Mouse (Mus musculus) leukemia stem cell, adult 10-12 weeks (primary cell): ENCODE results near the gene Olfr1310. TPM values are rescaled to one million over a fixed set of nuclear protein-coding genes. Genes with fewer than 3 reads are reported as not detected.

Source experiments
- polyA plus RNA-seq: library from polyadenylated mRNA; stranded (reverse); fragments of >175 nt; gene quantifications from 2 replicates; pipeline ENCODE4 v1.2.3, GENCODE M21; 2012; ENCODE audit warnings: low replicate concordance

Olfr1310 gene
- polyA plus RNA-seq: not detected in 2 replicates

DNA sequence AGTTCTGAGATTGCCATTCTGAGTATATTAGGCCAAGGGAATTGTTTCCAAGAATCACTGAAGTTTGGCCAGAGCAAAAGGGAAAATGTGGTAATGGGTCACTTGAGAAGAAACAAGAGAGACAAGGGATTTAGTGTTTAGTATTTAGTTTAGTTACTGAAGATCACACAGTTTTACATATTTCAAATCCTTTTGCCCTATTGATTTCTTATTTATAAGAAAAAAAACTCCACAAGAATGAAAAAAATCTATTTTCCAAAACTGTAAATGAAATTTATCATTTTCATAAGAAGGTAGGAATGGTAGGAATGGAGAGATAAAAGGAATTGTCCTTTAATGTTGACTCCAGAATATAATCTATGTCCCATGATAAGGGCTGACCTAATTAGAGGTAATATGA, at the start of gene Olfr1310:
Gene Olfr1310, minus strand, starts transcription at position 101 of the 400 bp plus-strand sequence.

DNA sequence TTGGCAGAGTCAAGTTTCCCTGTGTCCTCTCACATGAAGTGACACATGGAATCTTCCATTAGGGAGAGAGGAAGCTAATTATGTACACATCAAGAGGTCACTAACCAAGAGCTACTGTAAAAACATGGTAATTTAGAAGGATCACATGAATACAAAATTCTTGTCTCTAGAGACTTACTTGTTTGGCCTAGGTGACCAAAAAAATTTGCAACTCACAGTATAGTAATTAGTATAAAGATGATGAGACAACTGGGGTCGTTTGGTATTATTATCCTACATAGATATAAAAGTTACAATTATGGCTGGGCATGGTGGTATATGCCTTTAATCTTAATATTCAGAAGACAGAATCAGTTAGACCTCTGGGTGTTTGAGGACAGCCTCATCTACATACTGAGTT, 37.6 kb upstream of the Olfr1310 start, which contains the start of gene Olfr1312:
Gene Olfr1312, minus strand, starts transcription at position 101 of the 400 bp plus-strand sequence.

DNA sequence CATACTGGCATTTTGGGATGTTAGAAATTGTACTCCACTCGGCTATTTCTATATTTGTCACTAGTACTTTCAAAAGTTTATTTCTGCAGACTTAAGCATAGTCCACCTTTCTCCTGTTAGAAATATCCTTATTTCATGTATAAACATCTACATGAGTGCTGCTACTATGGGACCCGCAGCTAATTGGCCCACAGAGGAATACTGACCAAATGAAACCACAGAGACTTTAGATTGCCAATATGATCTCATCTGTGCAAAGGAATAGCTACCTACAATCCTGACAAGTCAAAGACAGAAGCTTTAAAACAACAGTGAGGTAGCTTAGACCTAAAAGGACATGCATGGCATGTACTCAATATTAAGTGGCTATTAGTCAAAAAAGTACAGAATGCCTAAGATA, 11.8 kb upstream of the Olfr1310 start, which contains the start of gene Olfr1311:
Gene Olfr1311, minus strand, starts transcription at position 101 of the 400 bp plus-strand sequence.

DNA sequence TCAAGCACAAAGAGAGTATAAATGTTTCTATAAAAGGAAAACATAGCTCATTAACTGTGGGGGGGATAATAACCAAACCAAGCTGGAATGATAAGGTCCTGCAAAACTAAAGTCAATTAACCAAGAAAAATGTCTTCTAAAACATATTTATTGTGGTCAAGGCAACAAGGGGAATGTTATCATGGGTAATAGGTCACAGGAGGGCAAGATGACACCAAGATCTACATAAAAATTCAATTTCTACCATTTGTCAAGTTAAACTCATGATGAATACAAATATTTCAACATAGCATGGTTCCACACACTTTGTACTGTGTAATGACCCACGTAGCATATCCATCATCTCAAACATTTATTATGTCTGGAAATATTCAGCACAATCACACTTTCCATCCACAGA, 22.3 kb downstream of the Olfr1310 start, which contains the start of gene Olfr1309:
Gene Olfr1309, minus strand, starts transcription at position 101 of the 400 bp plus-strand sequence.

DNA sequence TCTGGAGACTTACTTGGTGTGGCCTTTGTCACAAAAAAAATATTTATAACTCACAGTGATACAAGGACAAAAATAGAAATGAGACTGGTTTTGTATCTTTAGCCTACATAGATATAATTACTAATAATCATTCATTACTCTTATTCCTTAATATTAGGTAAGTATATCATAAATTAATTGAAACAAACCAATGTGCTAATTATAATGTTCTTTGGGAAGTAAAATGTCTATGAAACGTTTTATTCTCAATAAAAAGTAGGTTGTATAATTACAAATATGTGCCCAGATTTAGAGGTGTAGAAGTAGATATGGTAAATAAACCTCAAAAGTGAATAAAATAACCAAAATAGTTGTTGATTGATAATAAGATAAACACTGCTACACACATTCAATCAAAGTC, 47.7 kb downstream of the Olfr1310 start, which contains the start of gene Olfr1308:
Gene Olfr1308, minus strand, starts transcription at position 101 of the 400 bp plus-strand sequence.

Other genes with a start within 250 kb of the Olfr1310 start
- gene Olfr1302, start 235.3 kb downstream of the Olfr1310 start, polyA plus RNA-seq: not detected in 2 replicates
- not detected in 2 replicates for gene Olfr1303, start 192.4 kb downstream of the Olfr1310 start, polyA plus RNA-seq
- not detected in 2 replicates for gene Olfr1305, start 135.6 kb downstream of the Olfr1310 start, polyA plus RNA-seq
- gene Olfr1306, start 96.4 kb downstream of the Olfr1310 start, polyA plus RNA-seq: not detected in 2 replicates
- 0.01 TPM in 1 of 2 replicates, not detected in the other for gene Olfr1307, start 63.3 kb downstream of the Olfr1310 start, polyA plus RNA-seq
- not detected in 2 replicates for gene Olfr1308, start 47.8 kb downstream of the Olfr1310 start, polyA plus RNA-seq
- not detected in 2 replicates for gene Olfr1309, start 22.4 kb downstream of the Olfr1310 start, polyA plus RNA-seq
- not detected in 2 replicates for gene Olfr1311, start 11.7 kb upstream of the Olfr1310 start, polyA plus RNA-seq
- gene Olfr1312, start 37.5 kb upstream of the Olfr1310 start, polyA plus RNA-seq: 0.03 TPM in 1 of 2 replicates, not detected in the other
- not detected in 2 replicates for gene Olfr1313, start 65.1 kb upstream of the Olfr1310 start, polyA plus RNA-seq
- not detected in 2 replicates for gene Olfr1314, start 84.1 kb upstream of the Olfr1310 start, polyA plus RNA-seq
- not detected in 2 replicates for gene Olfr1315-ps1, start 102.7 kb upstream of the Olfr1310 start, polyA plus RNA-seq
- gene Olfr1316, start 122.3 kb upstream of the Olfr1310 start, polyA plus RNA-seq: not detected in 2 replicates
- gene Olfr1317, start 127.6 kb upstream of the Olfr1310 start, polyA plus RNA-seq: not detected in 2 replicates
- gene Olfr1318, start 141.5 kb upstream of the Olfr1310 start, polyA plus RNA-seq: not detected in 2 replicates
- gene Lpcat4, start 226.8 kb upstream of the Olfr1310 start, polyA plus RNA-seq: 32.0 and 38.3 TPM in 2 replicates
- not detected in 2 replicates for gene Nutm1, start 246.6 kb upstream of the Olfr1310 start, polyA plus RNA-seq
- gene Nop10, start 249.2 kb upstream of the Olfr1310 start, polyA plus RNA-seq: 71.1 and 91.1 TPM in 2 replicates